Comparison of ENCODE assay signal across 8 mouse cellular contexts in genomic region chr11:50161578-50162304, GRCm38 (mm10). TPM values are rescaled to one million over a fixed set of nuclear protein-coding genes. Genes with fewer than 3 reads are reported as not detected.
A peak's percentile ranks its signal among the peaks of the same experiment; 100 is the strongest.
DNase-seq lines count a peak whose midpoint lies in the region; ATAC-seq and TF ChIP-seq lines count a peak whose summit lies in the region.

No protein-coding gene starts in this region.

- peak; percentile 63 for ATAC-seq in Patski
- ATAC-seq in lung, embryonic 16.5 days (ENCODE audit: low read depth), result peak; percentile 64
- ATAC-seq in neural tube, embryonic 15.5 days (ENCODE audit: low FRiP score), result peak; percentile 52; the same call in 1 of the 2 replicates

- DNase-seq in CD4-positive, CD25-positive, alpha-beta regulatory T cell, adult 2 months (ENCODE audit: low read depth, low spot score), result peak; percentile 87
- DNase-seq in Patski (ENCODE audit: low read depth, low spot score), result peak; percentile 10
- peak; percentile 77 to 79 for DNase-seq in cerebellum, postnatal 10 days
- DNase-seq in gastrocnemius, adult 2 months, result peak; percentile 69
- DNase-seq in kidney, adult 8-10 months, result peak; percentile 44 to 69
- DNase-seq in thymus, postnatal 4 days, result peak; percentile 80

- CTCF ChIA-PET in Patski (lab: Charles Lee), result interaction anchor here (0.7 to 3.2 kb wide), 18 partner anchors 9 to 77 kb away, joined by 3 to 23 read pairs (median 6); partner anchors contain the start of gene Mrnip

- in situ Hi-C loops in Patski (cut with MboI; ENCODE audit: low pct_unique_long_range_greater_than_20kb), result loop anchor here (5.0 kb wide), 1 partner anchor 66 kb away; no protein-coding TSS in a partner anchor

- H3K9me3 ChIP-seq in lung, embryonic 16.5 days (ENCODE audit: control insufficient read depth, low read length), result no peaks in the 10 kb centered on the region
- H3K9me3 ChIP-seq in neural tube, embryonic 15.5 days (replicated peaks), result no peaks in the 10 kb centered on the region

- H3K27ac ChIP-seq in gastrocnemius, adult 2 months, result peak overlapping the region; percentile 50
- peak overlapping the region; percentile 57 for H3K27ac ChIP-seq in lung, embryonic 16.5 days (ENCODE audit: low read length)
- H3K27ac ChIP-seq in neural tube, embryonic 15.5 days (replicated peaks), result no peak overlapping the region

- intact Hi-C loops in gastrocnemius, adult 2 months (cut with DNase I), result loop anchor here (1.0 to 10.0 kb wide), 2 partner anchors 70 to 203 kb away; no protein-coding TSS in a partner anchor

- POLR2A ChIA-PET in Patski (lab: Charles Lee), result interaction anchor here (0.6 to 1.2 kb wide), 4 partner anchors 14 to 64 kb away, joined by 3 read pairs; partner anchors contain the start of genes Mgat4b and Sqstm1

- no peak overlapping the region for H3K4me2 ChIP-seq in lung, embryonic 16.5 days (ENCODE audit: low read depth, low read length)
- H3K4me2 ChIP-seq in neural tube, embryonic 15.5 days, result no peak overlapping the region

- H3K4me3 ChIP-seq in gastrocnemius, adult 2 months, result no peak overlapping the region
- H3K4me3 ChIP-seq in lung, embryonic 16.5 days (ENCODE audit: low read length), result no peak overlapping the region
- no peak overlapping the region for H3K4me3 ChIP-seq in neural tube, embryonic 15.5 days (replicated peaks)

- no peak overlapping the region for H3K9ac ChIP-seq in lung, embryonic 16.5 days (ENCODE audit: low read length)
- H3K9ac ChIP-seq in neural tube, embryonic 15.5 days (replicated peaks), result no peak overlapping the region

- H3K27me3 ChIP-seq in Patski, result no peaks in the 10 kb centered on the region
- no peaks in the 10 kb centered on the region for H3K27me3 ChIP-seq in lung, embryonic 16.5 days (ENCODE audit: control insufficient read depth, insufficient read depth, low read depth, low read length)
- no peaks in the 10 kb centered on the region for H3K27me3 ChIP-seq in neural tube, embryonic 15.5 days (replicated peaks)

- TF ChIP-seq CTCF in Patski (IDR thresholded peaks at IDR 0.05), result peak; percentile 96
- peak; percentile 90 for TF ChIP-seq CTCF in gastrocnemius, adult 2 months (IDR thresholded peaks at IDR 0.05)

- 58% methylated on average over 10 of the region's 10 CpGs for WGBS in lung, embryonic 16.5 days
- 72% methylated on average over 10 of the region's 10 CpGs for WGBS in neural tube, embryonic 15.5 days

- H3K4me1 ChIP-seq in lung, embryonic 16.5 days (replicated peaks; ENCODE audit: control insufficient read depth, insufficient read depth, low read length), result no peaks in the 10 kb centered on the region
- H3K4me1 ChIP-seq in neural tube, embryonic 15.5 days, result no peaks in the 10 kb centered on the region

- H3K36me3 ChIP-seq in lung, embryonic 16.5 days (ENCODE audit: control insufficient read depth, insufficient read depth, low read length), result peaks cover 46% of the 10 kb centered on the region
- H3K36me3 ChIP-seq in neural tube, embryonic 15.5 days, result peaks cover 83% of the 10 kb centered on the region

RNA-seq across cellular contexts. Expression of gene Mrnip, which starts 12.5 kb away (rescaled TPM):
- polyA plus RNA-seq in Patski (2021), result 5.9 TPM
- total RNA-seq in gastrocnemius, adult 2 months (2021), result 1 to 10 TPM; 2.4 to 3.1 TPM
- 16.1 and 19.5 TPM in 2 replicates for polyA plus RNA-seq in lung, embryonic 16.5 days (2015; fragmentation: Nextera tagmentation; extraction: Ambion mirVana)
- polyA plus RNA-seq in neural tube, embryonic 15.5 days (2015; fragmentation: Nextera tagmentation; extraction: Ambion mirVana), result 34.2 and 36.7 TPM in 2 replicates

RNA-seq across cellular contexts. Expression of gene Tbc1d9b, which starts 30.5 kb away (rescaled TPM):
- polyA plus RNA-seq in Patski (2021), result 90.9 TPM
- total RNA-seq in gastrocnemius, adult 2 months (2021), result 10 to 100 TPM; 25.3 to 28.6 TPM
- polyA plus RNA-seq in lung, embryonic 16.5 days (2015; fragmentation: Nextera tagmentation; extraction: Ambion mirVana), result 45.2 and 47.9 TPM in 2 replicates
- polyA plus RNA-seq in neural tube, embryonic 15.5 days (2015; fragmentation: Nextera tagmentation; extraction: Ambion mirVana), result 35.9 and 41.3 TPM in 2 replicates

RNA-seq across cellular contexts. Expression of gene Sqstm1, which starts 48.9 kb away (rescaled TPM):
- polyA plus RNA-seq in Patski (2021), result 530 TPM
- 100 to 1,000 TPM; 376 to 655 TPM for total RNA-seq in gastrocnemius, adult 2 months (2021)
- polyA plus RNA-seq in lung, embryonic 16.5 days (2015; fragmentation: Nextera tagmentation; extraction: Ambion mirVana), result 257 and 295 TPM in 2 replicates
- polyA plus RNA-seq in neural tube, embryonic 15.5 days (2015; fragmentation: Nextera tagmentation; extraction: Ambion mirVana), result 421 and 450 TPM in 2 replicates

RNA-seq across cellular contexts. Expression of gene Mgat4b, which starts 48.9 kb away (rescaled TPM):
- 200 TPM for polyA plus RNA-seq in Patski (2021)
- total RNA-seq in gastrocnemius, adult 2 months (2021), result 10 to 100 TPM; 33.9 to 40.7 TPM
- polyA plus RNA-seq in lung, embryonic 16.5 days (2015; fragmentation: Nextera tagmentation; extraction: Ambion mirVana), result 5.8 and 7.3 TPM in 2 replicates
- 50.2 and 63.8 TPM in 2 replicates for polyA plus RNA-seq in neural tube, embryonic 15.5 days (2015; fragmentation: Nextera tagmentation; extraction: Ambion mirVana)

Comparison
In these comparisons a context has a peak if more than half of its experiments do, and no peak if none do; other contexts are left out.
1. DNase-seq: peak in every context shown above with its lines; median percentile 87 in CD4-positive, CD25-positive, alpha-beta regulatory T cell, adult 2 months; 80 in thymus, postnatal 4 days; 78 in cerebellum, postnatal 10 days; 69 in gastrocnemius, adult 2 months; 56 in kidney, adult 8-10 months; 10 in Patski.